Mouse (Mus musculus) left cerebral cortex, postnatal 4 days (tissue): ENCODE data around the gene 1700020A23Rik. TPM values are rescaled to one million over a fixed set of nuclear protein-coding genes. Genes with fewer than 3 reads are reported as not detected.
A peak's percentile ranks its signal among the peaks of the same experiment; 100 is the strongest.
"Not testable (repeated sequence)": the region's sequence is repeated elsewhere in the genome, so short reads cannot be mapped to it uniquely, and the experiment has no call there.

Experiments
- DNase-seq: peaks from one replicate; pipeline ENCODE4 v3.0.0-alpha.2; 2022
- intact Hi-C: fragments of 180-260 bp; cut with DNase I; formaldehyde crosslinking; loops from one replicate; pipeline ENCODE4 v1.15.1; 2025
- total RNA-seq, 2 experiments: library from RNA; stranded (reverse); gene quantifications; 2 replicates each; pipeline ENCODE4 v1.2.3; 2021

1700020A23Rik gene
- total RNA-seq, result not detected

DNA sequence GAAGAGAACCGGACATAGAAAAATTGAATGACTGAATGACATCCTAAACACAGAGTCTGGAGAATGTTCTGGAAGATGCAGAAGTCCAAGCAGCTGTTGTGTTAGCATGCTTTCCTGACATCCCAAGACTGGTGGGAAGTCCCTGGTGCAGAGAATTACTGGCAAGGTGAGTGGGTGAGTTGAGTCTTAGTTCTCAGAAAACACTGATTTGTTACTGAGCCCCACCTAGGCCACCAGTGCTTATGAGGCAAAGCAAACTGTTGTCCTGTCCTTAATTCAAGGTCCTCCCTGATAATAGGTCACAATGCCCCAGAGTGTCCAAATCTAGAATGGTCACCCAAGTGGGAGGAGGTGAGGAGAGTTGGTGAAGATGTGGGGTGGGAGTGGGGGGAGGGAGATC lies at the start of gene 1700020A23Rik, which contains the start of gene Gm28372:
TSS of gene 1700020A23Rik (plus strand) at position 321 of the 400 bp plus-strand sequence.
TSS of gene Gm28372 (plus strand) at position 301 of the 400 bp plus-strand sequence.
- intact Hi-C loops, result no loop called here

DNA sequence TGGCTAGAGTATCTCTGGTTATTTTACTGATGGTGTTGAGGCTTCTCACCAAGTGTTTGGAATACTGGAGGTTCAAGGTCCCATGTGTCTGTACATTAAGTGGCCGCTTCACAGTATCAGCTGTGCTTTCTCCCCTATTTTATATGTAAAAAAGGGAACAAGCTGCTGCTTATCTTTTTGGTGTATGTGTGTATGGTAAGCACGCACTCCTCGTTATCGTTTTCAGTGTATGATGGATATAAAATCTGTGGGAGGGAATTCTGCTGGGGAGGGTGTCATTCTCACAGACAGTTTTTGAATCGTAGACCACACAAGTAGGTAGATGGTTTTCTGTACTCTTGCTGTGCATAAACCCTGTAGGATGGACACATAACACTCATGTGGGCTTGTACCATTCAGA lies 47.5 kb upstream of the 1700020A23Rik start:
- intact Hi-C loops, result no loop called here
- DNase-seq, result no peak

More for the DNA sequence above, at the start of gene 1700020A23Rik, which contains the start of gene Gm28372:
- DNase-seq, result no peak

DNA sequence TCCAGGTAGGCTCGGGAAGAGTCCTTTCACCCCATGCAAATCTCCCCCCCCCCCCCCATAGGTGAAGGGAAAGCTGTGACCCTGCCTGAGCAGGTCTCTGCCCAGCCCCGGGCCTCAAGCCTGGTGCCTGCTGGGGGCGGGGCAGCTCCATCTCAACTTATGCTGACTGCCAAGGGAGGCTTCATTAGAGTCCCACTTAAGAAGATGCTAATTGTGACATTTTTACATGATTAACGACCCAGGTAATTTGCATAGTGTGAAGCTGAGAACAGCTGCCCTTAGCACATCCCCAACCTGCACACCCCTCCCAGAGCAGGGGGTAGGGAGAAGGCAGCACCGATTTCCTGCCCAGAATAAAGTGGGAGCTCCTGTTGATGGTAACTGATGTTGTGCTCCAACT lies 46.2 kb upstream of the 1700020A23Rik start:
- no peak for DNase-seq
- intact Hi-C loops, result no loop called here

DNA sequence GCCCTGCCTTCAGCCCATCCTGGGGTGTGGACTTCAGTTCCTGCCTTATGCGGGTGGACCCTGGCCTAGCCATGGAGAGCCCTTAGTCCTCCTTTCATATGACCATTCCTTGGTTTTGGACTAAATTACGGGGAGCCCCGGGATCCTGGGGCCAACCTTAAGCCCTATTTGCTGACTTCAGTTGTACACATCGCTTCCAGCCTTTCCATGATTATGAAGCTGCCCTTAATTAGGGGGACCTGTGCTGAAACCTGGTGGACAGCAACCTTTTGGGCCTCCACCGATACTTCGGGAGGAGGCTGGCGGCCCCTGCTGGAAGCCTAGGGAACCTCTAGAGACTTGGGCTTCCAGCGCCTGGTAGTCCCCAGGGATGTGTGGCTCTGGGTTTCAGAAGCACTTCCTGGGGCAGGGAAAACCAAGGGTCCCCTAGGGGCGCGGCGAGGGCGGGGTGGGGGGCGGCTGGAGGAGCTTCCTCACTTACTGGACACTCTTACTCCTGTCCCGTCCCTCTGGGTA lies 42.5 kb upstream of the 1700020A23Rik start:
- intact Hi-C loops, result loop anchor here (5.0 kb wide), 1 partner anchor 70 kb away; no protein-coding TSS in a partner anchor
- peak; percentile 43 for DNase-seq

DNA sequence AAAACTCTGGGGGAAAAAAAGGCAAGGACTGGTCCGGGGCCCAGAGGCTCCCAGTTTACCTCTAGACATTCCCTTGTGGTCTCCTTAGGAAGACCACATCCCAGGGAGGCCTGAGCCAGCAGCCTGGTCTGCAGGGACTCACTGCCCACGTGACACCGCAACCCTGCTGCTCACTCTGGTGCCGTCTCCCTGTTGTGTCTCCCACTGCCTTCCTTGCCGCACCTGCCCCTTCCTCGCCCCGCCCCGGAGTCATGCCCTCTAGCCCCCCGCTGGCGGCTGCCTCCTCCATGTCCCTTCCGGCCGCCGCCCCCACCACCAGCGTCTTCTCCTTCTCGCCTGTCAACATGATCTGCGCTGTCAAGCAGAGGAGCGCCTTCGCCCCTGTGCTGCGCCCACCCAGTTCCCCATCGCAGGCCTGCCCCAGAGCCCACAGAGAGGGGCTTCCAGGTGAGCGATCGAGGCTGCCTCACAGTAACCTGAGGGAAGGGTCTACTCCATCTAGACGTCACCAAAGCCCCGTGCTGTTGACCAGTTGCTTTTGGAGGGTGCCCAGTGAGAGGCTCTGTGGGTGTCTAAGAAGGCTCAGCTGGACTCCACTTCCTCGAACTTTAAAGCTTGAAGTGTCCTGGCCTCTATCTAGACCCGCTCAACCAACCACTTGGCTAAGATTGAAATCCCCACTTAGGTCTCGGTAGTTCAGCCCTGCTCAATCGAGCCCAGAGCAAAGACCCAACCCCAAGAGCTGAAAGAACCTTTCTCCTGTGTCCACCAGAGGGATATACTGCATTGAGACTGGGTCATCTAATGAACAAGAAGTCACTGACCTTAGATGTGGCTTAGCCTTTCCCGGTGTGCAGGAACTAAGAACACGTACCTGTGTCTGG lies 39.6 kb upstream of the 1700020A23Rik start:
- intact Hi-C loops, result no loop called here
- no peak for DNase-seq

DNA sequence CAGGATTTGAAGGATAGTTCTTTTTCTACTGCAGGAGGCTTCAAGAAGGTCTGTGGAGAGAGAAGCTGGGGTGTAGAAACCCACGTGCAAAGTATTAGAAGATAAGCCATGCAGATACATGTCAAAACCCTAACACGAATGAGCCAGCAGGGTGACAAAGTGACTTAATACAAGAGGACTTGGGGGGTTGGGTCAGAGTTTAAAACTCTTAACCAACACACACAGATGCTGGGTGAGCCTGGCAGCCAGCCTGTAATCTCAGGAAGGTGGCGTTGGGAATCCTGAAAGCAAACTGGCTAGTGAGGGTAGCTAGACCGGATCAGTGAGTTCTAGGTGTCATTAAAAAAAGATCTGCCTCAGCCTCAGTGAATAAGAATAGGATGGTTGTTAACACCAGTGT lies 37.7 kb upstream of the 1700020A23Rik start:
- no peak for DNase-seq
- intact Hi-C loops, result no loop called here

DNA sequence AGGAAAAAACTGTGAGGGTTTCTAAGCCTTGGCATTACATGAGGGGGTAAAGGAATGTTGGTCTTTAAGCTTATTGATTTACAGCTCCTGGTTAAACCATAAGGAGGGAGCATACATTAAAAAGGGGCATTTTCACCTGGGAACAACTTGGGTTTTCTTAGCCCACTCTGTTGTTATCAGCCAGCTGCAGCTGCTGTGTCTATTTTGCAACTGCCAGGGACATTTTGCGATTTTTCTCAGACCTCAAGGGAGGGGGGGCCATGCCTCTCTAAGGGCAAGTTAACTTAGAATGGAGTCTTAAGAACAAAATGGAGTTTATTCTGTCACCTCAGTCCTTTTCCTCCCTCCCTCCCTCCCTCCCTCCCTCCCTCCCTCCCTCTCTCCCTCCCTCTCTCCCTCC lies 32.0 kb upstream of the 1700020A23Rik start:
- DNase-seq, intact Hi-C loops: not testable (repeated sequence)

DNA sequence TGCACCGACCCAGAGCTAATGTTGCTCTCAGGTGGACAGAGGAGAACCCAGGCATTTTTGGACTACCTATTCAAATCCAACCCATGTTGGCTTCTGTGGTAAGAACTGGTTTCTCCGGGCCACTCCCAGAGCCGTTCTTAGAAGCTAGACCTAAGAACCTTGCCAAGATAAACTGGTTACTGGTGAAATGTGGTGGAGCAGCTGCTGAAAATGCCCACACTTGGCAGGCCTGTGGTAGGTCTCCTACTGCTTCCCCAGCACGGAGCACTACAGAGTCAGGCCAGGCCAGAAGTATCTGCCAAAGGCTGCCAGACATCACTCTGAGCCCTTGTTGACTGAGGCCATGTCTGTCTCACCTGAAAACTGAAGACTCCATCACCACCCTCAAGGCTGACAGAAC lies 30.1 kb upstream of the 1700020A23Rik start:
- intact Hi-C loops, result no loop called here
- peak; percentile 15 for DNase-seq

DNA sequence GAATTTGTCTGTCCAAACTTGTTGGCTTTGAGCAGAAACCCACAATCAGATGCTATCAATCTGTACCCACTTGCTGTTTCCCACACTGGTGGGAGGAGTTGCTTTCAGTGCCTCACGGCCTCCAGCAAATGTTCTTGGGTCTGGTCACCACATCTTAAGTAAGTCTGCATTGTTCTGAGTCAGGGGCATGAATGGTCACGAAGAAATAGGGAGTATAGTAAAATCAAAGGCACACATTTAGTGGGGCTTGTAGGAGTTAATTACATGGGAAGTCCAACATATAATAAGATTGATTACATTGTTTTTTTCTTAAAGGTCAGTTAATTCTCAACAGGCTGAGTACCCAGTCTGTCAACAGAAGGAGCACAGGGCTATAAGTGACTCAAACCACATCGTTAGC lies 21.9 kb upstream of the 1700020A23Rik start:
- intact Hi-C loops, result no loop called here
- no peak for DNase-seq

DNA sequence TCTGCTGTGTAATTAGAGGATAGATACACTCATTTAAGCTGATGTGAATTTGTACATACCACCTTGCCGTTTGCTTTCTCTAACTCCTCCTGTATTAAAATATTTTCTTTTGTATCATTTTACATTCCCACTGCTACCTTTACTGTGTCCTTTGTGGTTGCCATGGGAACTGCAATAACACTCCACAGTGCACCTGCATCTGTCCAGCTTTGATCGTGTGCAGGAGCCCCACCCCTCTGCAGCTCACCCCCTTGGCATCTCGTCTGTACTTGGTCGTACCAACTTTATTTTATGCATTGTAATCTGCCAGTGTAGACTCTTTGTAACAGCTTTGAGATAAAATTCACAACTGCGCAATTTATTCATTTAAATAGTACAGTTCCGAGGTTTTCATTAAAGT lies 21.2 kb upstream of the 1700020A23Rik start:
- no peak for DNase-seq
- intact Hi-C loops, result no loop called here

DNA sequence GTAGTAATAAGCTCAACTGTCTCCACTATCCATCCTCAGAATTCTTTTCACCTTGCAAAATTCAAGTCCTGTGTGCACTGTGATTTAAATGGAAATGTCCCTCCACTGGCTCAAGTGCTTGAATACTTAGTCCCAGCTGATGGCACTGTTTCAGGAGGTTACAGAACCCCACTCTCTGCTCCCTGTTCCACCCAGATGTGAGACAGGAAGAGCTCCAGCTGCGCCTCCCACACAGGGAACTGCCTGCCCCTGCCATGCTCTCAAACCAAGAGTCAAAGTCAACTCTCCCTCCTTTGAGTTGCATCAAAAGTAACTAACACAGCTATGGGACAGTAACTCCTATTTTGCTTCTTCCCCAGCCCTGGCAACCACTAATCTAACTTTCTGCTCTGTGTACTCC lies 18.8 kb upstream of the 1700020A23Rik start:
- intact Hi-C loops, result no loop called here
- no peak for DNase-seq

DNA sequence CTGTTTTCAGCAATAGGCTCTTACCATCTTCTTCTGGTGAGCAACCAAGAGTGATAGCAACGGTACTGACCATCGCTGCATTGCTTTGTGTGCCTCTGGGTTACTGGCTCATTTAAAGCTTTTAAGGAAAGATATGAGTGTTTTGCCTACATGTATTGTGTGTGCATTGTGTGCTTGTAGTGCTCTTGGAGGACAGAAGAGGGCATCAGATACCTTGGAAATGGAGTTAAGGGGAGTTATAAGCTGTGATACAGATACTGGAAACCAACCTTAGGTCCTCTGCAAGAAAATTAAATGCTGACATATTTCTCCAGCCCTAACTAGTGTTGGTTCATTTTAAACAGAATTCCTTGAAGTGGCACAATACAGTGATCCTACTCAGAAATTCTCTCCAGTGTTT lies 16.3 kb upstream of the 1700020A23Rik start:
- intact Hi-C loops, result no loop called here
- no peak for DNase-seq

DNA sequence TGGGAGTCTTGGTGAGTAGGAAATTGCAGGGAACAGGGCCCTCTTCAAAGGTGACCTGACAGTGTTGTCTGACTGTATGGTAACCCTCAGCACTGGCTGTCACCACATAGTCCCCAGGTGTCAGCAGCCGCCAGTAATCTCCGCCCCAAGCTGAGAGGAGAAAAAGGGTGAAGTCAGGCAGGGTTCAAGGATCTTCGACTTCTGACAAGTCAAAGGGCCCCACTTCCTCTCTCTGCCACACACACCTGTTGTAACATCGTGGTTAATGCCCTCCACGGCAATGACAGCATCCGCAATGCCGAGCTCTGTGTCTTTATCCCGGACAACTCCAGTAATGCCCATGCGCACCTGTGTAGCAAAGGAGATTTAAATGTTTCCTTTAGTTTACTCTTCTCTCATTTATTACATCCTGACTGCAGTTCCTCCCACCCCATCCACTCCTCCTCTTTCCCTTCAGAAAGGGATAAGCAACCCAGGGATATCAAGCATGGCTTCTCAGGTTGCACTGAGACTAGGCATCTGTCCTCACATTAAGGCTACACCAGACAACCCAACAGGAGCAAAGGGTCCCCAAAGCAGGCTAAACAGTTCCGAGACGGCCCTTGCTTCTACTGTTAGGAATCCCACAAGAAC lies 13.9 kb upstream of the 1700020A23Rik start:
- DNase-seq, result no peak
- intact Hi-C loops, result no loop called here

DNA sequence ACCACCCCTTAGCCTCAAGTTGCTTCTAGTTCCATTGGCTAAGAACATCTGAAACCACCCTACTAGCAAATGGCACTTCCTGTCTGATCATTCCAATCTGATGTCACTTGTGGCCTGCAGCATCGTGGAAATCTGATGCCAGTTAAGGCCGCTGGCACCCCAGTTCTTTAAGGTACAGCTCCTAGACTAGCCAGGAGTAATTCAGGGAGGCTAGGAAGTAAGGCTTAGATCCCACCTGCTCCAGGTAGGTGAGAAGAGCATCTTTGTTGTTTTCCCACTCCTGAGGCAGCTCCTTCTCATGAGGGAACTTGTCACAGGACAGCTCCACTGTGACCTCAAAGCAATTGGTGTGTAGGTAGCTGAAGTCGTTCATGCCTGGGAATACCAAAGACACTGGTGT lies 12.2 kb upstream of the 1700020A23Rik start:
- intact Hi-C loops, result no loop called here

DNA sequence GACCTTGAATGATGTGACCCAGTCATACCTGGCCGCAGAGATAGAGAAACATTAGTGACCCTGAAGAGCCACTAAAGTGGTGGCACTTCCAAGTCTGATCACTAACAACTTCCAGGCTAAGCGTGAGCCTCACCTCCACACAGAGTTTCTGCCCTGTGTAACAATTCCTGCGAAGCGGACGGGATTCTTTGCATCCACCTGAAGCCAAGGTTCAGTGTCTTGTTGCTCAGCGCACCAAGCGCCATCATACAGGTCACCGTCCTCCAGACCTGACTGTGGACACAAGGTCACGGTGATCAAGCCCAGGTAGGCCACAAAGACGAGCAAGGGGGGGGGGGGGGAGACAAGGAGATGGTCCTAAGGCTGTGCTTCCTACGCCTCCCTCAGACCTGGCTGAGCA lies 9.4 kb upstream of the 1700020A23Rik start:
- intact Hi-C loops, result no loop called here

More for the DNA sequence above, 12.2 kb upstream of the 1700020A23Rik start:
- no peak for DNase-seq

DNA sequence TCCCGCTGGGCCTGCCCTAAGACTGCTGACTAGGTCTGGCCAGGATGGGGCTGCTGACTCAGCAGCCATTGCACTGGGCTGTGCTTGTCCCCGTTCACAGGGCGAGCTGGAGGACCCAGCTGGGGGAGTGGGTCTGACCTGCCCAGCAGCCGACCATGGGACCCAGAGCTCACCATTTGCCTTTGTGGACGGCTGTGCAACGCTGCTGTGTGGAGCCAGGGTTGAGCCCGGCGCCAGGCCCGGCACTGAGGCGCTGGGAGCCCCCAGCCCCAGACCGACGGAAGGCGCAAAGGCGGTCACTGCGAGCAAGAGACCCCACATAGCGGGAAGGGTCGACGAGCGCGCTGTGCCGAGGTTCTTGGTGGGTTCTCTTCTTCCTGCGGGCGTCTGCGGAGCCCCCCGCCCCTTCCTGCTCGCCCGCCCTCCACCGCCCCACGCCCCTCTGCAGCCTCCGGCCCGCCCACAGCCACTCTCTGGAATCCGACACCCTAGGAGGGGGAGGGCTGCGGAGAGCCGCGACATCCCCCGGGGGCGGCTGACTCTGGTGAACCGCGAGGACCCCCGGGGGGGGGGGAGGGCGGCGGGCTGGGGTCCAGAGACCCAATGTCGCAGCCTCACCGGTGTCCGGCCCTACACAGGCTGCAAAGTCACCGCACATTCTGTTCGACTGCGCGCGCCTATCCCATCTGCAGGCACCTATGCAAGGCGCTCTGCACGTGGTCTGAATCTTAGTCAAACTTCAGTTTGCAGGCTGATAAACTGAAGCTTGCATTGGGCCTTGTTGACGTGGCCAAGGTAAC lies 7.7 kb upstream of the 1700020A23Rik start, which contains the start of gene Cpxm1:
TSS of gene Cpxm1 (minus strand) at position 389 of the 800 bp plus-strand sequence.
- intact Hi-C loops, result no loop called here
- DNase-seq, result peak; percentile 36

More for the DNA sequence above, 9.4 kb upstream of the 1700020A23Rik start:
- DNase-seq, result no peak

DNA sequence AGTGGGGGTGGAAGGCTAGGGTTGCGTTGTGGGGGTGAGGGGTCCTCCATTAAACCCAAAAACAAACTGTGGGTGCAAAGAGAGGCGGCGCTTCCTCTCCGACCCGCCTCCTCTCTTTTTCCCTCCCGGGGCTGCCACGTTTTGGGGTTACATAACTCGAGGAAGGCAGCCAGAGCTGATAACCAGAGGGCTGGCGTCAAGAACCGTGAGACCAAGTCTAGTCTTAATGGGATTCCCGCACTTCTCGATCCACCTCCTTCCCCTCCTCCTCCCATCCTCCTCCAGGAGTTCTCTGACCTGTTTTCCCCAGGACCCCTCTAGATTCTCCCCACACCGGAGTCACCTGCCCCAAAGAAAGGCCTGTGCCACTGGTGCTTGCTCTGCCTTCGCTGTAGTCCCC lies 7.0 kb upstream of the 1700020A23Rik start:
- no peak for DNase-seq
- intact Hi-C loops, result no loop called here

DNA sequence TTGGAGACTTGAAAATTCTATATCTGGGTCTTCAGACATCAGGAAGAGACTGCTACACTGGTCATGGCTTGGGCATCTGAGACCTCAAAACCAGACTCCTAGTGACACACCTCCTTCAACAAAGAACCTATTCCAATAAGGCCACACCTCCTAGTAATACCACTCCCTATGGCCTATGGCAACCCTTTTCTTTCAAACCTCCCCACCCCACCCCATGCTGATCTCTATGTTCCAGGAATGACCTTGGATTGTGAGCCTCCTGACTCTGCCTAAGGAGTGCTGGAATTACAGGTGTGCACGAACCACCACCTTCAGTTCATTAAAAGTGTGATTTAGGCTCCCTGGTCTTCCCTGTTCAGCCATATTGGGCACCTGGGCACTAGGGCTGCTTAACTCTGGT lies 5.0 kb upstream of the 1700020A23Rik start:
- intact Hi-C loops, result no loop called here
- DNase-seq, result no peak

DNA sequence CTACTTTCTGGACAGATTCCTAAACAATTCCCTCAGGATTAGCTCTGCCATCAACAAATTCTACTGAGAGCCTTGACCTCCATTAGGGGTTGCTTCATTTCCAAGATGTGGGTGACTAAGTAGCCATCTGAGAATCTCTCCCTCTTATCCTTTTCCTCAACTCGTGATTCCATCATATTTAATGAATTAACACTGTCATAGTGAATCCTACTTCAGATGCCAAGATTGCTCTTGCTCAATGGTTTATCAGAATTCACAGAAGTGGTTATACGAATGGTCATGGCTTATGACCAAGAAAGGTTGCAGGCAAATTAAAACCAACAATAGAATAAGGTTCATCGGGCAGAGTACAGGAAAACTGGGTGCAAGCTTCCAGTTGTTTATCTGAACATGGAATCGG lies 3.2 kb upstream of the 1700020A23Rik start:
- no peak for DNase-seq
- intact Hi-C loops, result no loop called here

DNA sequence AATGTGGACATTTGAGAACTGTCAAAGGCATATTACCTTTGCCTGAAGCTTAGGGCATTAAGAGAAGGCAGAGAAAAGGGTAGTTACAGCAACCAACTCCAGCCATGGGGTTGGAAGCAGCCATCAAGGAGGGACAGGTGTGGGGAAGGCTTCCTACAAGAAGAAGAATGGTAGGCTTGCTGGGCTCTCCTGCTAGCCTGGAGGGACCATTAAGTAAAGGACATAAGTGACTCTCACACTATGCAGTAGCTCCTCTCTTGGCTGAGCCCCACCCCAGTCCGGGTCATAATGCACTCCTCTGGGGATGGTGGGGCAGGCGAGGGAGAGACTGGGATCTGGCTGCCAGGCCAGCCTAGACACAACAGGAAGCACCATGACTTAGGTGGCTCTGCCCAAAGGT lies 1.1 kb downstream of the 1700020A23Rik start, which contains the start of gene Tmem239:
TSS of gene Tmem239 (plus strand) at position 301 of the 400 bp plus-strand sequence.
- DNase-seq, result no peak
- intact Hi-C loops, result no loop called here

DNA sequence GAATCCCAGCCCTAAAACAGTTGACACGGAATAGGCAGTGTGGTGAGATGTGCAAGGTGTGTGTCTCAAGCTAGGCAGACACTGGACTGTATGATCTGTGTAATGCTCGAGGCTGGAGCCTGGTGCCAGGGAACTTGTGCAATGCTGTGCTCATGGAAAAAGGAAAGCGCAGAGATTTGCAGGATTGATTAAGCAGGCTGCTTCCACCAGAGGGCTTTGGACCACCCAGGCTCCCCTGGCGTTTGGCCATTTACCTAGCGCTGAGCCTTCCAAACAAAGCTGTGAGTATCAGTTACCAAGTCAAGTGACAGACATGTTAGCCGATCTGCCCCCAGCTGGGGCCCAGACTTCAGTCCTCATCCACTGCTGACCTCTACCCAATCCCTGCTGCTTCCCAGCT lies 3.1 kb downstream of the 1700020A23Rik start:
- DNase-seq, result peak; percentile 53
- intact Hi-C loops, result no loop called here
